18 mouse cellular contexts compared by ENCODE assay signal in the genomic region with DNA sequence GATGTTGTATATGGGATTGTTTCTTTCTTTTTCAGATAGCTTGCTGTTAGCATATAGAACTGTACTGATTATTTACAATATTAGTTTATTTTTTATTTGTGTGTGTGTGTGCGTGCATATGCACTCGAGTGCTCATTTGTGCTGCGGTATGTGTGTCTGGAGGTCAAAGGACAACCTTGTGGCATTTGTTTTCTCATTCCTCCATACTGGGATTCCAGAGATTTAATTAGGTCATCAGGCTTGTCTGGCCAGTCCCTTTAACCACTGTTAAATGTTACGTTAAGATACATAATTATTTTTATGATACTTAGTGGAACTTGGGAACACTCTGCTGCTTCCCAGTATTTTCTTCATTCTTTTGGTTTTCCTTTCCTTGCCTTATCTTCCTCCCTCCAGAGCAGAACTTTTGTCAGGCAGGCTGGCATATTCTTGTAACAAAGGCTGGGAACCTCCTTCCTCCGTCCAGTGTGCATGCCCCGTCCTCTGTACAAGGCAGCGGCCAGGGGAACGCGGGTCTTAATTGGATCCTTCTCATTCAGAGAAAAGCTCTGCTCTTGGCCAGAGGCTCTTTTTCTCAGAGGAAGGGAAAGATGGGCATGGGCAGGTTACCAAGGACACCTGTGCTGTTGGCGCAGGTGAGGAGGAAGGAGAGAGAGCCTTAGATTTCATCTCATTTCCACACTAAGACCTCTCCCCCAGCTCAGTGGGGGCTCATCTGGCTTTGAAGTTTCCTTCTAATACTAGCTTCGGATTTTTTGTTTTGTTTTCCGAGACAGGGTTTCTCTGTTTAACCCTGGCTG. TPM values are rescaled to one million over a fixed set of nuclear protein-coding genes. Genes with fewer than 3 reads are reported as not detected.
DNase-seq lines count a peak whose midpoint lies in the region; ATAC-seq and TF ChIP-seq lines count a peak whose summit lies in the region.
"Had no signal": no experiment of that assay in that cellular context is flagged by ENCODE, and none has a peak within 500 bp of the region (broad histone marks: within the 10 kb centered on the region; RNA-seq: fewer than 3 reads in every experiment).

No protein-coding gene starts in this region.

- 40% methylated on average over 12 of the region's 12 CpGs for WGBS in kidney, adult 2 months
- WGBS in kidney, embryonic 14.5 days, result 67% methylated on average over 12 of the region's 12 CpGs

- no peak overlapping the region for H3K4me3 ChIP-seq in kidney, adult 2 months (ENCODE audit: insufficient read depth, low read depth, low read length)
- H3K4me3 ChIP-seq in kidney, embryonic 14.5 days (ENCODE audit: low read length), result no peak overlapping the region
- H3K4me3 ChIP-seq: heart, embryonic 15.5 days; liver, embryonic 12.5 days; lung, embryonic 15.5 days; midbrain, embryonic 12.5 days had no signal

- H3K9me3 ChIP-seq in kidney, embryonic 14.5 days (ENCODE audit: control insufficient read depth, low read length), result no peaks in the 10 kb centered on the region
- H3K9me3 ChIP-seq: heart, embryonic 15.5 days; liver, embryonic 12.5 days; lung, embryonic 15.5 days; midbrain, embryonic 12.5 days had no signal

- peak; percentile 54 for DNase-seq in cerebellum, adult 9-10 months
- DNase-seq in cerebellum, adult 9-11 months, result no peak
- peak; percentile 38 for DNase-seq in kidney, adult 2 months
- peak; percentile 79 for DNase-seq in Muller cell, postnatal 12 days (ENCODE audit: inconsistent ontology term)
- DNase-seq in embryo, embryonic 11 days, result peak; percentile 16
- DNase-seq in MN1 (ENCODE audit: low spot score), result no peak
- no peak for DNase-seq in frontal cortex, postnatal 36 days (ENCODE audit: low spot score in 2 of 2)
- DNase-seq: kidney, adult 9 months; left cerebral cortex, postnatal 4 days had no signal

- no peak overlapping the region for H3K9ac ChIP-seq in kidney, embryonic 14.5 days (ENCODE audit: low read depth, low read length)
- H3K9ac ChIP-seq: heart, embryonic 15.5 days; liver, embryonic 12.5 days; lung, embryonic 15.5 days; midbrain, embryonic 12.5 days had no signal

- no peak overlapping the region for H3K4me2 ChIP-seq in kidney, embryonic 14.5 days (replicated peaks; ENCODE audit: low read depth, low read length)
- H3K4me2 ChIP-seq: heart, embryonic 15.5 days; liver, embryonic 12.5 days; lung, embryonic 15.5 days; midbrain, embryonic 12.5 days had no signal

- H3K4me1 ChIP-seq in kidney, adult 2 months (ENCODE audit: control insufficient read depth, insufficient read depth, low read length), result peaks cover 2% of the 10 kb centered on the region; the same call in 1 of the 2 replicates
- H3K4me1 ChIP-seq in kidney, embryonic 14.5 days (ENCODE audit: control insufficient read depth, insufficient read depth, low read length), result peaks cover 6% of the 10 kb centered on the region; the same call in 1 of the 2 replicates
- H3K4me1 ChIP-seq: lung, embryonic 15.5 days had no signal

- H3K27ac ChIP-seq in kidney, adult 2 months (ENCODE audit: insufficient read depth, low read depth, low read length), result no peak overlapping the region
- H3K27ac ChIP-seq in kidney, embryonic 14.5 days (ENCODE audit: low read depth, low read length), result no peak overlapping the region
- H3K27ac ChIP-seq: heart, embryonic 15.5 days; liver, embryonic 12.5 days; lung, embryonic 15.5 days; macrophage; midbrain, embryonic 12.5 days had no signal

- TF ChIP-seq POLR2A in kidney, adult 2 months (IDR thresholded peaks at IDR 0.05; ENCODE audit: low read depth, low read length), result no peak

- no peak for ATAC-seq in kidney, embryonic 14.5 days (ENCODE audit: low FRiP score, low TSS enrichment)
- ATAC-seq: activated CD4-positive, CD25-positive, alpha-beta regulatory T cell, adult 4 months; liver, embryonic 12.5 days; Patski had no signal

- no peak for TF ChIP-seq CTCF in kidney, adult 2 months (conservative IDR thresholded peaks at IDR 0.05; ENCODE audit: insufficient read depth, insufficient read length, low read depth, low read length)

- no peaks in the 10 kb centered on the region for H3K27me3 ChIP-seq in kidney, adult 2 months (replicated peaks; ENCODE audit: control insufficient read depth, insufficient read depth, low read length)
- no peaks in the 10 kb centered on the region for H3K27me3 ChIP-seq in kidney, embryonic 14.5 days (ENCODE audit: control insufficient read depth, insufficient read depth, low read length)
- H3K27me3 ChIP-seq: heart, embryonic 15.5 days; liver, embryonic 12.5 days; lung, embryonic 15.5 days; Patski had no signal

- peaks cover 1% of the 10 kb centered on the region; the same call in 1 of the 2 replicates for H3K36me3 ChIP-seq in kidney, adult 2 months (ENCODE audit: control insufficient read depth, insufficient read depth, low read length)
- no peaks in the 10 kb centered on the region; the same call in 1 of the 2 replicates for H3K36me3 ChIP-seq in kidney, embryonic 14.5 days (ENCODE audit: control insufficient read depth, insufficient read depth, low read length)
- H3K36me3 ChIP-seq: midbrain, embryonic 12.5 days had no signal

RNA-seq across cellular contexts. Expression of a gene that starts 12.8 kb away (rescaled TPM):
- polyA plus RNA-seq in kidney, adult 2 months (2012; rRNA removed), result 145 TPM in 2 replicates
- polyA plus RNA-seq in kidney, embryonic 14.5 days (2014; fragmentation: Nextera tagmentation; extraction: Ambion mirVana), result 34.3 and 49.7 TPM in 2 replicates

RNA-seq across cellular contexts. Expression of a gene that starts 48.4 kb away (rescaled TPM):
- 0.10 and 0.11 TPM in 2 replicates for polyA plus RNA-seq in kidney, adult 2 months (2012; rRNA removed)
- polyA plus RNA-seq in kidney, embryonic 14.5 days (2014; fragmentation: Nextera tagmentation; extraction: Ambion mirVana), result 0.09 TPM in 1 of 2 replicates, not detected in the other
- polyA plus RNA-seq: embryonic facial prominence, embryonic 14.5 days; Patski had no signal

Comparison
In these comparisons a context has a peak if more than half of its experiments do, and no peak if none do; other contexts are left out.
1. DNase-seq: peak in cerebellum, adult 9-10 months (single experiment), kidney, adult 2 months (single experiment), Muller cell, postnatal 12 days (single experiment) and embryo, embryonic 11 days (single experiment); none in cerebellum, adult 9-11 months (single experiment), MN1 (single experiment) and frontal cortex, postnatal 36 days (0 of 2).